Mouse (Mus musculus): ENCODE data around the gene Pdzrn3.

The Pdzrn3 gene

GRCm38 (mm10) chr6:101191576-101191975 lies 186.1 kb downstream of the Pdzrn3 start:
- no peak for DNase-seq

DNA sequence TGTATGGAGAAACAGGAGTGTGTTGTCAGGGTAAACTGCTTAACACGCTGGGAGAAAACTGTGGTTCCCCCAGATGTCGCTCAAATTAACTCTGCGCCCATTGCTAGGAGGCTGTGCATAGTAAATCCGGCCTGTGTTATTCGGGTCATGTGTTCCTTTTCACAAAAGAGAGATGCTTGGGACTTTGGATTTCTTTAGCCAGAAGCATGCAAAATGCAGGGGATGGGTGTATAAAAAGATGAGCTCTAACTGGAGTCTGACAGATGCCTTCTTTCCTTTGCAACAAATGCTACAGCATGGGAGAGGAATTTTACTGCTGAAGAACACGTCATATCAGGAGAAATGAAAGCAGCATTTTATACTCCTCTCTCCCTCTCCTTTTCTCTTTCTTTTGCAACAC lies 190.4 kb downstream of the Pdzrn3 start:
- no peak for DNase-seq

- DNase-seq, result no peak
Observed at GRCm38 (mm10) chr6:101186887-101187286, 190.8 kb downstream of the Pdzrn3 start.

DNA sequence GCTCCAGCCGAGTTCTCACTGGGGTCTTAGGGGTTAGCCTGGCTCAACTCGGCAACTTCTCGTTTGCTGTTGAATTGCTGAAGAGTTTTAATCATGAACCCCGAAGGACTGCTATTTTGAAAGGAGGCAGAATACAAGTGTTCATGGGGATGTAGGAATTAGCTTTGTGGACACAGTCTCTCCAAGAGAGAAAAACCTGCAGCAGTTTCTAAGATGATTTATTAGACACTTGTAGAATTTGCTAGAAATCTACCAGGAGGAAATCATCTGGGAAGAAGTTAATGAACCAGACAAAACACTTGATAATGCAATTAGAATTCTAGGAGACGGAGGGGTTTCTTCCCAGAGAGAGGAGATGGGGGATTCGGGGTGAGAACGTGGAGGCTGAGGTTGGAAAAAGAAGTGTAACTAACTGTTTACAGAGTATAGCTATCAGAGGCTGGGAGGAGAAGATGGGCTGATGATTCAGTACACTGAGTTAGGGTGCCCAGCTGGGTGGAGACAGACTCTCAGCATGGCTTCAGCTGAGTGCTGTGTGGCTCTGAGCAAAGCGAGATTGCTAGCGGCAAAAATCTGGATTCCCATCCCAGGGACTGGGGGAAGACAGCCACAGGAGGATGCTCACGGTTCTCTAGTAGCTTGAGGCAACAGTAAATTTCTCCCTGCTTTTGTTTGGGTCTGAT lies 193.5 kb downstream of the Pdzrn3 start:
- peak in 1 of 2 experiments; percentile 22 for DNase-seq

DNA sequence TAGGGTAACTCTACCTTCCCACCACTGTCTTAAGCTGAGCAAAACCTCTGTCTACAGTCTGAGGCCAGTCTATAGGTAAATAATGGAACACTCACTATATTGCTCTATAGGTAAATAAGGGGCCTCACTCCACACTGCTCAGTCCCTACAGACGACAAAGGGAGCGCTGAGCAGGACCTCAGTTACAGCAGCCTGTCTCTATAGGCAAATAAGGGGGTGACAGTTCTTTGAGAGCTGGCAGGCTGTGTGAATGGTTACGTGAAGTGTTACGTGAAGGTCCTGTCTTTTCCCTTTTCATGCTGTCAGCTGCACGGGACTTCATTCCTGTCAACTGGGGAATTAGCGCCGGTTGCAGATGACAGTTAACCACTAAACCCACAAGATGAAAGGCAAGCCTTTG lies 207.0 kb downstream of the Pdzrn3 start:
- no peak for DNase-seq

DNA sequence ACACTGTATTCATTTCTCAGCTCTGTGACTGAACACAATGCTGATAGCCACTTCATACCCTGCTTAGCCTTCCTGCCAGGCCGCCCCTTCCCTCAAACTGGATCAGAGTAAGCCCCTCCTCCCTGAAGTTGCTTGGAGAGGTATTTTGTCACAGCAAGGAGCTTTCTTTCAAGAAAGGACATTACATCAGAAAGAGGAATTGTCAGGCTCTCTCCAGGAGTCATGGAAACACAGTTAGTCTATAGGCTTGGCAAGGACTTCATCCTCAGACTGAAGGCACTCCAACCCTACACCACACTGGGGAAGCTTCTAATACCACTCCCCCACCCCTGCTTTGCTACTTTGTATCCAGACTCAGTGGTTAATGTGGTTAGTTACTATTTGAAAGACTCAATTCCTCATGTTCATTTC lies 224.2 kb downstream of the Pdzrn3 start:
- no peak for DNase-seq

DNA sequence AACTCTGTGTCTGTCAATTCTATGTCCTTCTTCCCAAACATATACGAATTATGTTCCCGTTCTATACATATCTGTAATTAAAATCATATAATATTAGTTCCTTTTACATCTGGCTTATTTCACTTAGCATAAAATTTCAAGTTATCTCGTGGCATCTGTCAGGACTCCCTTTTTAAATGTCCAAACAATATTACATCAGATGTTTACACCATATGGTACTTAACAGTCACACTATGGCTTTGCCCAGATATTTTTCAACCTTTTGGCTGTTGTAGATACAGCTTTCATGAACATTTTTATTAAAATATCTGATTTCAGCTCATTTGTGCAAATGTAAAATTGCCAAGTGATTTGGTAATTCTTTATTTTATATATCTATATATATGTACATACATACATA lies 242.3 kb downstream of the Pdzrn3 start:
- no peak for DNase-seq

DNA sequence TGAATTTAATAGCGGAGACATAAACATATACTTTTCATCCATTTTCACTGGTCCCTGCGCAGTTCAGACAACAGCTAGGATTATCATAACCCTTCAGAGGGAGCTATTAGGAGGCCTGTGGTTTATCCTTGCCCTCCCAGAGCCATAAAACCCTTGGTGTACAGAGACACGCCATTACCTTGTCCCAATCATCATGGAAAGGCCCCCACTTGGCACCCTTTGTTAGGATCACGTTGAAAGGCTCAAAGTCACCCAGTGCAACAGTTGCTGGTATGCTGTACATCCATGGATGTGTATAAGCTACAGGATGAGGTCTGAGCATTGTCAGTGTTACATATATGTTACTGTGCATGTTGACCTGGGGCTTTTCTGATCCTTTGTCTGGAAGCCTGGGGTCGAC lies 252.3 kb downstream of the Pdzrn3 start:
- no peak for DNase-seq

DNA sequence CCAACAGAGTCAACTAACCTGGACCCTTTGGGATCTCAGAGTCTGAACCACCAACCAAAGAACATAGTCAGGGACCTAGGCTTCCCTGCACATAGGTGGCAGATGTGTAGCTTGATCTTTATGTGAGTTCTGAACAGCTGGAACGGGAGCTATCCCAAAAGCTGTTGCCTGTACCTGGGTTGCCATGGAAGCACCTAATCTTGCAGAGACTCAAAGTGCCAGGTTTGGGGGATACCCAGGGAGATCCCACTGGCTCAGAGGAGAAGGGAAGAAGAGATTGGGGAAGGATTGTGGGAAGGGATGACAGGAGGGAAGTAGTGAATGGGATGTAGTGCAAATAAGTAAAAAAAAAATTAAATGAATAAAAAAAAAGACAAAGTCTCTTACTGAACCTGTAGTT lies 268.7 kb downstream of the Pdzrn3 start:
- DNase-seq, result no peak

DNA sequence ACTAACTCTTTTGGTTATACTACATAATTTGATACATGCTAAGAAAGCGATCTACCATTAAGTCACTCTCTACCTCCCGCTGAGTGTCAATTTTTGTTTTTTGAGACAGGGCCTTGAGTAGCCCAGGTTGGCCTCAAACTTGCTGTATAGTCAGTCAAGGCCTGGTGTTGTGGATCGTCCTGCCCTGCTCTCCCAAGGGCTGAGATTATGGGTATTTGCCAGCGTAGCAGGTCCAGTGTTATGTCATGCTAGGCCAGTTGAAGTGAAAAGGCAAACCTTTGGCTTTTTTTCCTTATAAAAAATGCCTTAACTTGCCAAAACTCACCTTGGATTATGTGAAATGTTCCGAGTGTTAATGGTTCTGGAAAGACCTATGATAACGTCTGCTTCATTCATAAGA lies 274.2 kb downstream of the Pdzrn3 start:
- DNase-seq, result no peak

- DNase-seq, result no peak
Observed at GRCm38 (mm10) chr6:101101709-101102654, 275.7 kb downstream of the Pdzrn3 start.

Measured in cerebellum, postnatal 10 days (tissue).